Mouse (Mus musculus) midbrain, postnatal 0 days (tissue): ENCODE results near the gene Slc27a1. TPM values are rescaled to one million over a fixed set of nuclear protein-coding genes. Genes with fewer than 3 reads are reported as not detected.

Source experiments
- ATAC-seq: fragments of 200-750 bp; cut with Nextera tagmentation; 2 replicates; pipeline ENCODE4 v1.8.0; 2017; ENCODE audit warnings: moderate number of reproducible peaks, mild to moderate bottlenecking, moderate TSS enrichment, moderate library complexity; ENCODE audit not compliant: low FRiP score
- DNase-seq: peaks from one replicate; pipeline ENCODE4 v3.0.0-alpha.2; 2015; ENCODE audit warnings: low spot score
- H3K27ac ChIP-seq: fragments of 300-500 bp; sonication (generic); 2 replicates; pipeline ENCODE4 v1.5.1; 2014; ENCODE audit warnings: low read depth, mild to moderate bottlenecking, low read length, mixed read lengths
- H3K27me3 ChIP-seq: fragments of 300-500 bp; sonication (generic); 2 replicates; pipeline ENCODE4 v1.6.1; 2014; ENCODE audit warnings: low read length, control low read depth, mixed read lengths; ENCODE audit not compliant: insufficient read depth
- H3K36me3 ChIP-seq: fragments of 300-500 bp; sonication (generic); 2 replicates; pipeline ENCODE4 v1.6.1; 2014; ENCODE audit warnings: low read length, control low read depth, mixed read lengths; ENCODE audit not compliant: insufficient read depth
- H3K4me1 ChIP-seq: fragments of 300-500 bp; sonication (generic); 2 replicates; pipeline ENCODE4 v1.6.1; 2014; ENCODE audit warnings: mild to moderate bottlenecking, control low read depth, antibody characterized with exemption, low read length, mixed read lengths; ENCODE audit not compliant: insufficient read depth
- H3K4me2 ChIP-seq: fragments of 300-500 bp; sonication (generic); 2 replicates; pipeline ENCODE4 v1.6.1; 2014; ENCODE audit warnings: low read depth, mild to moderate bottlenecking, low read length, mixed read lengths; ENCODE audit not compliant: poor library complexity, severe bottlenecking
- H3K4me3 ChIP-seq: fragments of 300-500 bp; sonication (generic); 2 replicates; pipeline ENCODE4 v1.5.1; 2014; ENCODE audit warnings: low read depth, mild to moderate bottlenecking, low read length, moderate library complexity
- H3K9ac ChIP-seq: fragments of 300-500 bp; sonication (generic); replicated peaks from 2 replicates; pipeline ENCODE4 v1.6.1; 2014; ENCODE audit warnings: mild to moderate bottlenecking, low read length, moderate library complexity, mixed read lengths; ENCODE audit not compliant: poor library complexity, severe bottlenecking
- H3K9me3 ChIP-seq: fragments of 300-500 bp; sonication (generic); 2 replicates; pipeline ENCODE4 v1.6.1; 2016; ENCODE audit warnings: low read length, control low read depth
- CTCF ChIP-seq: IDR thresholded peaks from 2 replicates; pipeline ENCODE4 v1.5.1; 2016; ENCODE audit warnings: antibody characterized with exemption, mild to moderate bottlenecking
- WGBS: fragments of 180-500 bp; shearing (Covaris S2); extraction: QIAGEN DNeasy Blood & Tissue Kit; methylation state at CpG from one replicate; pipeline ENCODE4 v1.1.7; 2014; 5-methylcytosine and 5-hydroxymethylcytosine counted together
- polyA plus RNA-seq: library from polyadenylated mRNA; unstranded; fragments of >200 nt; fragmentation: Nextera tagmentation; extraction: Ambion mirVana; gene quantifications from 2 replicates; pipeline ENCODE4 v1.2.1, GENCODE M21; 2015
- total RNA-seq: library from RNA; depleted of rRNA; stranded (reverse); fragments of >200 nt; gene quantifications from 2 replicates; pipeline ENCODE4 v1.2.3, GENCODE M21; 2014

Gene Slc27a1
- total and polyA plus RNA-seq, 2 experiments from 2014 or later: 99.7 to 160 TPM

DNA sequence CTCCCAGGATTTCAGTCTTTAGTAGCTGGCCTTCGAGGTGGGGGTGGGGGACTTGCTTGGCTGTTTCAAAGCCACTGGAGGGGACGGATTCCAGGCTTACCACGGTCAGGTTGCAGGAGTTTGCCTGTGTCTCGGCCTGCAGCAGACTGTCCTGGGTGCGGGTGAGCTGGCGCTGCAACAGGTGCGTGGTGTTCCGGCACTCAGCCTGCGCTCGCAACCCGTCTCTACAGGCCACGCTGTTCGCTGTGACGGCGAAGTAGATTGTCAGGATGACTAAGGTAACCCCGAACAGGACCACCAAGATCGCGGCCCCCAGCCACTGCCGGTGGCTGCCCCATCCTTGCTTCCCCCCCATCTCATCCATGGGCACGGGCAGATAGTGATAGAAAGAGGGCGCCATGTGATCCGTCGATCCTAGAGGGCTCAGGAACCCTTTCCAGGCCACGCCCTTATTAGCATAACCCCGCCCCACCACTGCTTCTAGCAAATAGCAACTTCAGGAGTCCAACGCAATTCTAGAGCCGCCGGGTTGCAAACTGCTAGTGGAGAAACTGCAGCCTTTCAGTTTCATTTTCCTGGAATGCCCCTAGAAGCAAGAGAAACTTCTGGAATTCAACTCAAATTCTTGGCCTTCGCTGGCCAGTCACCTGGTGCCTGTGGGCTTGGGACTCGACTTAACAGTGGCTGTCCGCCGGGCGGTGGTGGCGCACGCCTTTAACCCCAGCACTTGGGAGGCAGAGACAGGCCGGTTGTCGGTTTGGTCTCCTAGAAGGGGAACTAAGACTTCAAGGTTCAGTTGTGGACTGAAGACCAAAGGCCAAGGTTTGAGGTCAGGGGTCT is 31.4 kb upstream of the Slc27a1 start, which contains the start of gene Bst2:
TSS of gene Bst2 (minus strand) at position 429 of the 840 bp plus-strand sequence.
- no peaks in the 10 kb centered on the region for H3K36me3 ChIP-seq
- H3K9ac ChIP-seq: 0 out of 2 replicates have a peak within 1 kb of the TSS, but pooled peaks have one; percentile 42
- H3K27ac ChIP-seq: no peak within 1 kb of the TSS
- DNase-seq (peak; percentile 55), ATAC-seq (no peak)
- no peak for TF ChIP-seq CTCF
- H3K9me3 ChIP-seq: no peaks in the 10 kb centered on the region
- H3K4me2 ChIP-seq: peak within 1 kb of the TSS; percentile 39
- 0 out of 2 replicates have a peak, but pooled peaks cover 5% of the 10 kb centered on the region for H3K27me3 ChIP-seq
- H3K4me1 ChIP-seq: 0 out of 2 replicates have a peak, but pooled peaks cover 3% of the 10 kb centered on the region
- H3K4me3 ChIP-seq: peak within 1 kb of the TSS; percentile 30
- 3% methylated on average over 37 of the region's 37 CpGs for WGBS

GRCm38 (mm10) chr8:71542632-71543343 is 25.9 kb upstream of the Slc27a1 start, which contains the start of gene Mvb12a:
Gene Mvb12a, plus strand, starts transcription at chr8:71542922.
- peaks cover 5% of the 10 kb centered on the region for H3K4me1 ChIP-seq
- no peaks in the 10 kb centered on the region for H3K9me3 ChIP-seq
- H3K27me3 ChIP-seq: no peaks in the 10 kb centered on the region
- peak within 1 kb of the TSS; percentile 76 for H3K9ac ChIP-seq
- WGBS: under 1% methylated on average over 55 of the region's 55 CpGs
- peak; percentile 95 for ATAC-seq
- peak within 1 kb of the TSS; percentile 62 for H3K4me2 ChIP-seq
- peaks cover 14% of the 10 kb centered on the region for H3K36me3 ChIP-seq
- DNase-seq: peak; percentile 100
- 0 out of 2 replicates have a peak within 1 kb of the TSS, but pooled peaks have one; percentile 20 for H3K27ac ChIP-seq
- peak within 1 kb of the TSS; percentile 78 for H3K4me3 ChIP-seq
- no peak for TF ChIP-seq CTCF

- DNase-seq (no peak), ATAC-seq (no peak)
- no peak overlapping the region for H3K27ac ChIP-seq
- 91% methylated on average over 9 of the region's 9 CpGs for WGBS
- TF ChIP-seq CTCF: no peak
- peak overlapping the region; percentile 62 for H3K4me2 ChIP-seq
- H3K9ac ChIP-seq: peak overlapping the region; percentile 76; the same call in 1 of the 2 replicates
- H3K4me1 ChIP-seq: peaks cover 5% of the 10 kb centered on the region
- no peaks in the 10 kb centered on the region for H3K9me3 ChIP-seq
- no peaks in the 10 kb centered on the region for H3K27me3 ChIP-seq
- peak overlapping the region; percentile 78 for H3K4me3 ChIP-seq
- H3K36me3 ChIP-seq: peaks cover 21% of the 10 kb centered on the region
Measured at GRCm38 (mm10) chr8:71543755-71544154, 24.9 kb upstream of the Slc27a1 start.

DNA sequence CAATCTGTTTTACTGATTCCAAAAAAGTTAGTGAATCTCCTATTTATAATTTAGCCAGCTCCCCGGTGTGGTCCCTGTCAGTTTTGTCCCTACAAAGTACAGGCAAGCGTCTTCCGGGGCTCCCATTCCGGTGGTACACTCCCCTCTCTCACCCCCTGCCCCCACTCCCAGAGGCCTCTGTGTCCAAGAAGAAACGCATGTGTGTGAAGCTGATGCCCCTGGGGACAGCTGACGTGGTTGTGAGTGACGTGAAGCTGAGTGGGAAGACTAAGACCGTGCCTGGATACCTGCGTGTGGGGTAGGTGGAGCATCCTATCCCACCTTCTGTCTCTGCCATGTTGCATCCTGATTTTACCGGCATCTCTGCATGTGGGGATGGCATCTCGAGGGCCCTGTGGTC is 23.6 kb upstream of the Slc27a1 start:
- no peak for TF ChIP-seq CTCF
- Histone ChIP-seq H3K4me1 (peaks cover 5% of the 10 kb centered on the region), H3K9ac (no peak overlapping the region), H3K36me3 (peaks cover 23% of the 10 kb centered on the region), H3K4me2 (no peak overlapping the region), H3K4me3 (no peak overlapping the region), H3K9me3 (no peaks in the 10 kb centered on the region), H3K27me3 (no peaks in the 10 kb centered on the region), H3K27ac (no peak overlapping the region)
- ATAC-seq: no peak
- 92% methylated on average over 11 of the region's 11 CpGs for WGBS
- no peak for DNase-seq

DNA sequence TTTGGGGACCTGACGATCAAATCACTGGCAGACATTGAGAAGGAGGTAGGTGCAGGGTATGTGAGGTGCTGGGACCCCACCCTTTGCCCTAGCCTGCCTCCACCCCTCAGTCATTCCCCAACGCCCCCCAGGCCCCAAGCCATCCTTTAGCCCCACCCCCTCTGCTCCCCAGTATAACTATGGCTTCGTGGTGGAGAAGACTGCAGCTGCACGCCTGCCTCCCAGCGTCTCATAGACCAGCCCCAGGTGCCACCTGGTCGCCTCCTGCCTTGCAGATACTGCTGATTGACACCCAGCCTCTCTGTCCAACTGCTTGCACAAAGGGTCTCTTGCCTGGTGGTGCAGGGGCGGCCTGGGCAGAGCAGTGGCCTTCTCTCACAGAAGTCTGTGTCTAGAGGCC is 21.1 kb upstream of the Slc27a1 start:
- WGBS: 89% methylated on average over 7 of the region's 7 CpGs
- no peak for ATAC-seq
- H3K36me3 ChIP-seq: peaks cover 23% of the 10 kb centered on the region
- DNase-seq: no peak
- TF ChIP-seq CTCF: no peak
- no peaks in the 10 kb centered on the region for H3K27me3 ChIP-seq
- H3K9ac ChIP-seq: no peak overlapping the region
- H3K4me1 ChIP-seq: peaks cover 5% of the 10 kb centered on the region
- no peak overlapping the region for H3K4me3 ChIP-seq
- no peak overlapping the region for H3K4me2 ChIP-seq
- no peak overlapping the region for H3K27ac ChIP-seq
- H3K9me3 ChIP-seq: no peaks in the 10 kb centered on the region
